Mouse (Mus musculus): Measurements from ENCODE around the gene Sumo2. TPM values are rescaled to one million over a fixed set of nuclear protein-coding genes. Genes with fewer than 3 reads are reported as not detected.

The Sumo2 gene
- polyA plus RNA-seq, 1 experiment from 2014 or later, result 846 TPM

DNA sequence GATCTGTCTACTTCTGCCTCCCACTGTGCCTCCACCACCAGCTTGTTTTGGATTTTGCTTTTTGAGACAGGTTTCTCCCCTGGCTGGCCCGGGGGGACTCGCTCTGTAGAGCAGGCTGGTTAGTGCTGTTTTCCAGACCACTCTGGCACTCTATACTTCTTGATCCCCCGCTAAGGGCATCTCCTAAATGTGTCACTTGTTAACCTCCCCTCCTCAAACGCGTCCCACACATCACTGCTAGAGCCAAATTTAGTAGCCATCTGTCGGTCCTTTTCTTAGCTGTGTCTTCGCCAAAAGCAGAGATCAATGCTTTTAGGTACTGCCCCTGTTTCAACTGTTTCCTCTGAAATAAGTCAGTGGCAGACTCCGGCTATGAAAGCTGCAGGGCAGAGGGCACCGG, 17.4 kb downstream of the Sumo2 start:
- WGBS, result 60% methylated on average over 9 of the region's 9 CpGs
- H3K9ac ChIP-seq, result no peak overlapping the region
- H3K36me3 ChIP-seq, result peaks cover 12% of the 10 kb centered on the region
- no peak overlapping the region for H3K4me3 ChIP-seq (replicated peaks)
- ATAC-seq (ENCODE audit: insufficient number of reproducible peaks, low FRiP score, low TSS enrichment, low read depth), result no peak
- H3K9me3 ChIP-seq (replicated peaks), result no peaks in the 10 kb centered on the region
- no peaks in the 10 kb centered on the region; the same call in 1 of the 2 replicates for H3K4me1 ChIP-seq
- H3K27ac ChIP-seq (replicated peaks), result no peak overlapping the region; the same call in 1 of the 2 replicates
- H3K27me3 ChIP-seq, result no peaks in the 10 kb centered on the region
- H3K4me2 ChIP-seq (replicated peaks), result no peak overlapping the region

DNA sequence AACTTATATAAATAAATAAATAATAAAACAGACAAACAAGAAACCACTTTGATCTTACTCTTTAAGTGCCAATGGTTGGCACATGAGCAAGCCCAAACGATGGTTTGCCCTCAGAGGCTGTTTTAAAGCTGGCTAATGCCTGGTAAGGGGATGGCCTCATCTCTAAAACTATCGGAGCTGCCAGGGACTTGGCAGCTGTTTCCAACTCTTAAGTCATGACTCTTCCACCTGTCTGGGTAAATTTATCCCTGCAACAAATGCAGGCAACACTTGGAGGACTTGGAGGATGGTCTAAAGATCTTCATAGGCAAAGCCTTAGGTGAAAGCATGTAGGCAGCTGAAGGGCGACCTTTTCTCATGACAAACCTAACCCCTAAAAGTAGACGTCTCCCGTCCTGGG, 19.1 kb downstream of the Sumo2 start:
- H3K27me3 ChIP-seq, result no peaks in the 10 kb centered on the region
- WGBS, result 70% methylated on average over 5 of the region's 5 CpGs
- no peaks in the 10 kb centered on the region for H3K9me3 ChIP-seq (replicated peaks)
- H3K4me1 ChIP-seq, result peaks cover 13% of the 10 kb centered on the region
- H3K4me2 ChIP-seq (replicated peaks), result no peak overlapping the region
- ATAC-seq (ENCODE audit: insufficient number of reproducible peaks, low FRiP score, low TSS enrichment, low read depth), result no peak
- H3K36me3 ChIP-seq, result peaks cover 3% of the 10 kb centered on the region; the same call in 1 of the 2 replicates
- no peak overlapping the region for H3K9ac ChIP-seq
- H3K4me3 ChIP-seq (replicated peaks), result no peak overlapping the region
- H3K27ac ChIP-seq (replicated peaks), result no peak overlapping the region

DNA sequence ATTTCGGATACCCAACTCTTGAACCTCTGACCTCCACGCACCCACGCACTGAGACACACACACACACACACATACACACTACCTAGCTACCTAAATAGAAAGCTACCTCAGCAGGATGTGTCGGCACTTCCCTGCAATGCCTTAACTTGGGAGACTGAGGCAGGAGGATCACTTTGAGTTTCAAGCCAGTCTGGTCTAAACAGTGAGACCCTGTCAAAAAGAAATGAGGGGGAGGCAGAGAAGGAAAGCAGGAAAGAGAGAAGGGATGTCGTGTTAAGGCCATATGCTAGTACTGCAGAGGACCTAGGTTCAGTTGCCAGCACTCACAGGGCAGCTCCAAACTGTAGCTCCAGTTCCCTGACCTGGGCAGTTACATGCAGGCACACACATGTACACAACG, 21.1 kb downstream of the Sumo2 start:
- H3K9me3 ChIP-seq (replicated peaks), result no peaks in the 10 kb centered on the region
- no peak overlapping the region for H3K27ac ChIP-seq (replicated peaks)
- no peak overlapping the region for H3K9ac ChIP-seq
- H3K4me1 ChIP-seq, result peaks cover 33% of the 10 kb centered on the region
- H3K27me3 ChIP-seq, result no peaks in the 10 kb centered on the region
- ATAC-seq (ENCODE audit: insufficient number of reproducible peaks, low FRiP score, low TSS enrichment, low read depth), result no peak
- no peak overlapping the region for H3K4me2 ChIP-seq (replicated peaks)
- no peaks in the 10 kb centered on the region for H3K36me3 ChIP-seq
- no peak overlapping the region for H3K4me3 ChIP-seq (replicated peaks)
- 67% methylated on average over 6 of the region's 6 CpGs for WGBS

DNA sequence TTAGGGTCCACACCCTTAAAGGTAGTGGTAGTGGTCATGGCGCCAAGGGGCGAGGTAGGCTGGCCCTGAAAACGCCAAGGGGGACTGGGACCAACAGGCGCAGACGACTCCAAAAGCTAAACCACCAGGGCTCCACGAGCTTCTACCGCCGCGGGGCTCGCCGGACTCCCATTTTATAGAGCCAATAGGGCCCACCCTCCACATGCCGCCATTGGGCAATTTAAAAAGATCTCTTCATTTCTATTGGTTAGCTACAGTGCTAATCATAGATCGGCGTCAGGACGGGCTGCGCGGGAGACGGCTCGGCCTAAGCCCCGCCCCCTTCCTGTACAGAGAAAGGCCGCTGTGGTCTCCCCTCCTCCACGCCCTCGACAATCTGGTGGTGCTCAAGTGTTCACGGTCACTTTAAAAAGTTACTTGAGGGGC, 21.8 kb downstream of the Sumo2 start, which contains the start of gene Jpt1:
Jpt1 (minus strand) TSS at position 150 of the 426 bp plus-strand sequence.
- WGBS, result under 1% methylated on average over 24 of the region's 24 CpGs
- Histone ChIP-seq H3K9me3 (replicated peaks) (no peaks in the 10 kb centered on the region), H3K27me3 (no peaks in the 10 kb centered on the region), H3K9ac (peak within 1 kb of the TSS; percentile 99), H3K36me3 (no peaks in the 10 kb centered on the region), H3K4me2 (replicated peaks) (peak within 1 kb of the TSS; percentile 81), H3K4me1 (peaks cover 37% of the 10 kb centered on the region), H3K4me3 (replicated peaks) (peak within 1 kb of the TSS; percentile 99), H3K27ac (replicated peaks) (peak within 1 kb of the TSS; percentile 86)
- ATAC-seq (ENCODE audit: insufficient number of reproducible peaks, low FRiP score, low TSS enrichment, low read depth), result peak; percentile 97

DNA sequence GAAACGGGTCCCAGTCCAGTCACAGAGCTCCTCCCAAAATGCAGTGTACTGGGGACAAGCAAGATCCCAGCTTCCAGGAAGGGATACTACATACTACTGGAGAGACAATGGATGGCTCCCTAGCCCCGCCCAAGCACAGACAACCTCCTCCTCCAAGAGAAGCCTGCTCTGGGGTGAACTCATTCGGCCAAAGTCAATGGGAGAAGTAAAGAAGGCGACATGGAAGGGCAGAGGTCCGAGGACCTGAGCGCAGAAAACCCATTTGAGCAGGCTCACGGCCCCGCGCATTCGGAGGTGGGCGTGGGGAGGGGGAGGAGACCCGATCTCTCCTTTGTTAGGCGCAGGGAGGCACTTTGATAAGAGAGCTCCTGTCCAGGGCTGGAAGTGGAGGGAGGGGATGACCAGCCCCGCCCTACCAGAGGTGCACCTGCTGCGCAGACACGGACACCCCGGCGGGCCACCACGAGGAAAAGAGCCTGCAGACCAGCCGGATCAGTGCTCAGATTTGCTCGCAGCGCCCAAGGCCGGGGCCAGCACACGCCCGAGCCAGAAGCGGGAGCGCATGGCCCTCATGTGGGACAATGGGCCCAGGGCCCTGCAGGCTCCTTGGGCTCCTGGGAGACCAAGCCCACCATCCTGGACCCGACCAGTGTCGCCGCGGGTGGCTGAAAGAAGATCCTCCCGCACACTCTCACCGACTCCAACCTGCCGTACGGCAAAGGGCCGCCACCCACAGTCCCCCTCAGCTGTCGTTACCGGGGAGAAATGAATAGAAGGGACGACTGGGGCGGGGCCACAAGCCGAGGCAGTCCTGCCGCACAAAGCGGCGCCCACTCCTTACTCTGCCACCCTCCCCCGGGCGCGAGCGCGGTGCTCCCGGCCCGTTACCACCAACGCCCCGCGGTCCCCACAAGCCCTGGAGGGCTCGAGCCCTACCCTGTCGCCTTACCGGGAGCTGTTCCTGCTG, 22.5 kb downstream of the Sumo2 start:
- no peaks in the 10 kb centered on the region for H3K9me3 ChIP-seq (replicated peaks)
- H3K4me2 ChIP-seq (replicated peaks), result peak overlapping the region; percentile 81
- H3K9ac ChIP-seq, result peak overlapping the region; percentile 99
- H3K4me3 ChIP-seq (replicated peaks), result peak overlapping the region; percentile 99
- H3K27ac ChIP-seq (replicated peaks), result peak overlapping the region; percentile 86
- no peaks in the 10 kb centered on the region for H3K36me3 ChIP-seq
- no peaks in the 10 kb centered on the region for H3K27me3 ChIP-seq
- peak; percentile 40 for ATAC-seq (ENCODE audit: insufficient number of reproducible peaks, low FRiP score, low TSS enrichment, low read depth)
- peaks cover 40% of the 10 kb centered on the region for H3K4me1 ChIP-seq
- WGBS, result under 1% methylated on average over 57 of the region's 57 CpGs

DNA sequence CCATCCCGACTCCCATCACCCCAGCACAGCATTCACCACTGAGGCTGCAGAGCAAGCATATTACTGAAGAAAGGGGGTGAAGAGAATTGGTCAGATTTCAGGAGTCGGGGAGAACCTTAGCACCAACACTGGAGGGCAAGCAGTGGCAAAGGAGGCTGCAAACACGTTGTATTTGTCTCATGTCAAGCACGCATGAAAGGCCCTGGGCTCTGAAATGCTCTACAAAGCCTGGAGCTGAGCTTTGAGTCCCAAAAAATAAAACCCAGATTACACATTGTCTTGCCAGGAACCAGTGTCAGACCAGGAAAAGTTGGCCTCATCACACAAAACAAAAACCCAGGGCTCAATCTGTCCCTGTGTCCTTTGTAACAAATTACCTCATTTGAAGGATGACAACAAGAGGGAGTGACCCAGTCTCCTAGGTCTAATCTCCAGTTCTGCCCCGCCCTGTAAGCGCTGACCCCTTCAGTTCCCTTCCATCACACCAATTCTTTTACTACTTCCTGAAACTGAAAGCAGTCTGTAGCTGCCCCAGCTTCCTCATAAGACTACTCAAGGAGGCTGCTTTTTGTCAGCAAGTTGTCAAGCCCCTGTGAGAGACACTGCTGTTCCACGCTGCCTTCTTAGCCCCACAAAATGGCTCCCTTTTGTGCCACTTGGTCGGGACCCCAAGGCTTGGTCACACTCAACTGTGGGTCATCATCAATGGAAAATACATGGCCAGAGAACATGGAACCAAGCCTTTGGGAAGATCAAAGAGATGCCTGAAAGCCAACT, 23.5 kb downstream of the Sumo2 start:
- no peaks in the 10 kb centered on the region for H3K27me3 ChIP-seq
- H3K4me2 ChIP-seq (replicated peaks), result peak overlapping the region; percentile 81
- WGBS, result 29% methylated on average over 8 of the region's 8 CpGs
- no peaks in the 10 kb centered on the region for H3K36me3 ChIP-seq
- peak overlapping the region; percentile 99 for H3K4me3 ChIP-seq (replicated peaks)
- H3K9ac ChIP-seq, result peak overlapping the region; percentile 99
- no peaks in the 10 kb centered on the region for H3K9me3 ChIP-seq (replicated peaks)
- H3K4me1 ChIP-seq, result peaks cover 45% of the 10 kb centered on the region
- peak overlapping the region; percentile 86 for H3K27ac ChIP-seq (replicated peaks)
- ATAC-seq (ENCODE audit: insufficient number of reproducible peaks, low FRiP score, low TSS enrichment, low read depth), result no peak

DNA sequence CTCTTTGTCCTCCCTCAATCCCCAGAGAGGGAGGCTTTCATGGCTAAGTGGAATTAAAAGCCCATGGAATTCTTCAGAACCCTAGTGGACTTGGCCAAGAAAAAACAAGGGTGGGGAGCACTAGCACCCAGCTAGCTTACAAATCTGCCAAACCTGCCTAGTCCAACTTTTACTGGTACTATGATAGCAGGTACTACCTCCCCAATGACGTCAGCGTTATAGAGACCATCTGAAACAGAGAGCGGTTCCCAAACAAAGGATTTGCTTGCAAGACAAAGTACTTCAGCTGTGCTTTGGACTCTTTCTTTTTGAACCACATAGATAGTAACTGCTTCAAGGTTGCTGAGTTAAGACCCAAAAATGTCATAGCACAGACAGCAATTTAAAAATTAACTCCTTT, 24.1 kb downstream of the Sumo2 start:
- H3K4me1 ChIP-seq, result peaks cover 45% of the 10 kb centered on the region
- 0 out of 2 replicates have a peak overlapping the region, but pooled peaks have one; percentile 12 for H3K9ac ChIP-seq
- H3K27ac ChIP-seq (replicated peaks), result peak overlapping the region; percentile 86; the same call in 1 of the 2 replicates
- H3K4me3 ChIP-seq (replicated peaks), result peak overlapping the region; percentile 99
- H3K27me3 ChIP-seq, result no peaks in the 10 kb centered on the region
- H3K9me3 ChIP-seq (replicated peaks), result no peaks in the 10 kb centered on the region
- 29% methylated on average over 3 of the region's 3 CpGs for WGBS
- ATAC-seq (ENCODE audit: insufficient number of reproducible peaks, low FRiP score, low TSS enrichment, low read depth), result no peak
- peak overlapping the region; percentile 81 for H3K4me2 ChIP-seq (replicated peaks)
- no peaks in the 10 kb centered on the region for H3K36me3 ChIP-seq

DNA sequence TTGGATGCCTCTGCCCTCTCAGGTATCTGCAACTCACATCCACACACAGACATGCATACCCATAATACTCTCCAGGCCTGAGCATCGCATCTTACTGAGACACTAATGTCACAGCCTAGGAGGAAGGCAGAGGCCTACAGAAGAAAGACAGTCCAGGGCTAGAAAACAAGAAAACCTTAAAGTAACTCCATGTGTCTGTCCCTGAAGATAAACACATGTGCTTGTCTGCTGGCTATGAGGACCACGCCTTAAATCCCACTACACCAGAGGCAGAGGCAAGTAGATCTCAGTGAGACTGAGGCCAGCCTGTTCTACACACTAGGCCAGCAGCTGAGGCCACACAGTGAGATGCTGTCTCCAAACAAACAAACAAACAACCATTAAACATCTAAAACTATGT, 25.0 kb downstream of the Sumo2 start:
- no peak for ATAC-seq (ENCODE audit: insufficient number of reproducible peaks, low FRiP score, low TSS enrichment, low read depth)
- Histone ChIP-seq H3K9me3 (replicated peaks) (no peaks in the 10 kb centered on the region), H3K27me3 (no peaks in the 10 kb centered on the region), H3K36me3 (no peaks in the 10 kb centered on the region), H3K9ac (no peak overlapping the region), H3K4me1 (peaks cover 45% of the 10 kb centered on the region), H3K4me2 (replicated peaks) (peak overlapping the region; percentile 81), H3K4me3 (replicated peaks) (peak overlapping the region; percentile 99), H3K27ac (replicated peaks) (0 out of 2 replicates have a peak overlapping the region, but pooled peaks have one; percentile 12)
- 35% methylated on average over 2 of the region's 2 CpGs for WGBS

DNA sequence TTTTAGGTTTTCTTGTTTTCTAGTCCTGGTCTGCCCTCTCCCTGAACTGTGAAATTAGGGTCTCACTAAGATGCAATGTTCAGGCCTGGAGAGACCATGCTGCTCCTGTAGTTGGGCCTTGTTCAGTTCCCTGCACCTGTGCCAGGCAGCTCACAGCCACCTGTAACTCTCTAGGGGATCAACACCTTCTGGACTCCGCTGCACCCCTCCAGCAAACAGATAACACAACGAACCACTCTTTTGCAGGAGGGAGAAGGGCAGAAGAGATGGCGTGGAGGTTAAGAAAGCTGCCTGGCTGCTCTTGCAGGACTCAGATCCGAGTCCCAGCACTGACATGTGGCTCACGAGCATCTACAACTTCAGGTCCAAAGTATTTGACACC, 25.6 kb downstream of the Sumo2 start:
- WGBS, result 46% methylated on average over 5 of the region's 5 CpGs
- H3K4me3 ChIP-seq (replicated peaks), result no peak overlapping the region
- H3K4me1 ChIP-seq, result peaks cover 45% of the 10 kb centered on the region
- H3K27ac ChIP-seq (replicated peaks), result no peak overlapping the region
- H3K27me3 ChIP-seq, result no peaks in the 10 kb centered on the region
- H3K9me3 ChIP-seq (replicated peaks), result no peaks in the 10 kb centered on the region
- no peak overlapping the region for H3K9ac ChIP-seq
- no peak overlapping the region for H3K4me2 ChIP-seq (replicated peaks)
- H3K36me3 ChIP-seq, result no peaks in the 10 kb centered on the region
- no peak for ATAC-seq (ENCODE audit: insufficient number of reproducible peaks, low FRiP score, low TSS enrichment, low read depth)

DNA sequence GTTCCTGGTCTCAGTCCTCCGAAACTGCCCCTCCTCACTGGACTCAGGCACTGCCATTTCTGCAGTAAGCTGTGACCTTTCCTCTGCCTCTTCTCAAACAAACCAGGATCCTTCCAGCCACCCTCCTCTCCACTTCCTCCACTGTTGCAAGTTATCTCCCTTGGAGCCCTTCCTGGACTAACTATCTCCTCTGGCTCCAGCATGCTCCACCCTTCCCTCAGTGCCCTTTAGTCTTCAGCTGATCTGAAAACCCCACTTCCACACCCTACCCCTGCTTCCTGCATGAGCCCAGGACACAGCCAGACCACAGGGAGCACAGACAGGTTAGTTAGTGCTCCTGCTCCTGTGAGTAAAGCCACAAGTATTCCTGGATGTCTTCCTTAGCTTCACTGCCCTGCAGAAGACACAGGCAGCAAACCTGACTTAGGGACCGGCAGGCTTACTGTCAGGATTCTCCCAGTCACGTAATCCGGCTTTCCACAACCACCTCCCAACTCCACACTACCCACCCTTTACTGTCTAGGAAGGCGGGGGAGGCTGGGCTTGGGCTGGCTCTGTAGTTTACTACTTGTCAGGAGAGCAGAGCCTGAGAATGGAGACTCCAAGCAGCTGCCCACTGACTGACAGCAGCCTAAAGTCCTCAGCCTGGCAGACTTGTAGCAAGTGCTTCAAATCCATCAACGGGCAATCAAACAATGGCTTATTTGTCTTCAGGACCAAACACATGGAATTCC, 26.1 kb downstream of the Sumo2 start:
- Histone ChIP-seq H3K9ac (no peak overlapping the region), H3K4me2 (replicated peaks) (no peak overlapping the region), H3K4me1 (peaks cover 45% of the 10 kb centered on the region), H3K9me3 (replicated peaks) (no peaks in the 10 kb centered on the region), H3K4me3 (replicated peaks) (no peak overlapping the region), H3K36me3 (0 out of 2 replicates have a peak, but pooled peaks cover 2% of the 10 kb centered on the region), H3K27ac (replicated peaks) (no peak overlapping the region), H3K27me3 (no peaks in the 10 kb centered on the region)
- ATAC-seq (ENCODE audit: insufficient number of reproducible peaks, low FRiP score, low TSS enrichment, low read depth), result no peak
- 38% methylated on average over 6 of the region's 6 CpGs for WGBS

All from embryonic facial prominence, embryonic 15.5 days (tissue).